Comparison of ENCODE assay signal across 8 mouse cellular contexts in the genomic region with DNA sequence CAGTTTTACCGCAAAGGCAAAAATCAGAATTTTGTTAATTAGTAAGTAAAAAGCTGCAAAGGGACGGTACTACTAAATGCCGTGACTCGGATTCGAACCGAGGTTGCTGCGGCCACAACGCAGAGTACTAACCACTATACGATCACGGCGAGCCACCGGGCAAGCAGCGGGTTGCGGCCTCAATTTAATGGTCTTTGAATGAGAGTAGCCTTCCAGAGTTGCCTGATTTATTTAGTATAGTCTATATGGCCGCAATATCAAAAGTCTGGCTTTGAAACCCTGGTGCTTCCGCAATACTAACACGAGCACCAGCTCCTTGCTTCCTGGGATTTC. TPM values are rescaled to one million over a fixed set of nuclear protein-coding genes. Genes with fewer than 3 reads are reported as not detected.
DNase-seq lines count a peak whose midpoint lies in the region; ATAC-seq and TF ChIP-seq lines count a peak whose summit lies in the region.

No protein-coding gene starts in this region.

- no peaks in the 10 kb centered on the region for H3K9me3 ChIP-seq in hindbrain, embryonic 13.5 days

- peak; percentile 93 for DNase-seq in Patski (ENCODE audit: low read depth, low spot score)
- DNase-seq in cerebellum, postnatal 10 days: peak; percentile 96 to 98
- peak; percentile 84 to 91 for DNase-seq in frontal cortex, postnatal 10 days (ENCODE audit: low spot score in 2 of 2)
- peak; percentile 94 to 95 for DNase-seq in layer of hippocampus, postnatal 36 days
- DNase-seq in lung, postnatal 25 days (ENCODE audit: low spot score): peak; percentile 97
- DNase-seq in retina, adult 2 months (ENCODE audit: low read depth, low spot score): peak; percentile 83
- DNase-seq in thymus, postnatal 25 days: peak; percentile 93

- no peak for TF ChIP-seq CTCF in Patski (IDR thresholded peaks at IDR 0.05)

- in situ Hi-C loops in Patski (cut with MboI; ENCODE audit: low pct_unique_long_range_greater_than_20kb): loop anchor here (10.0 kb wide), 2 partner anchors 175 to 215 kb away; no protein-coding TSS in a partner anchor

- H3K4me1 ChIP-seq in hindbrain, embryonic 13.5 days (replicated peaks): peaks cover 17% of the 10 kb centered on the region

- CTCF ChIA-PET in Patski (lab: Charles Lee): interaction anchor here (0.7 to 3.5 kb wide), 5 partner anchors 42 to 212 kb away, joined by 3 to 10 read pairs (median 4); no protein-coding TSS in a partner anchor

- WGBS in hindbrain, embryonic 13.5 days: under 1% methylated on average over 17 of the region's 17 CpGs

- H3K27me3 ChIP-seq in Patski: no peaks in the 10 kb centered on the region
- no peaks in the 10 kb centered on the region for H3K27me3 ChIP-seq in hindbrain, embryonic 13.5 days

- POLR2A ChIA-PET in Patski (lab: Charles Lee): interaction anchor here (2.0 kb wide), 1 partner anchor 57 kb away, joined by 5 read pairs; the partner anchor contains the start of gene Txnip

- H3K36me3 ChIP-seq in hindbrain, embryonic 13.5 days: no peaks in the 10 kb centered on the region

- peak overlapping the region; percentile 80 for H3K9ac ChIP-seq in hindbrain, embryonic 13.5 days

- peak overlapping the region; percentile 72 for H3K4me3 ChIP-seq in hindbrain, embryonic 13.5 days

- peak overlapping the region; percentile 89 for H3K4me2 ChIP-seq in hindbrain, embryonic 13.5 days

- peak overlapping the region; percentile 89 for H3K27ac ChIP-seq in hindbrain, embryonic 13.5 days

- ATAC-seq in Patski: peak; percentile 55
- peak; percentile 74 for ATAC-seq in hindbrain, embryonic 13.5 days (ENCODE audit: low FRiP score)

RNA-seq across cellular contexts. Expression of gene Hfe2, which starts 24.7 kb away (rescaled TPM):
- not detected for polyA plus RNA-seq in Patski (2021)
- 0.89 and 0.92 TPM in 2 replicates for polyA plus RNA-seq in hindbrain, embryonic 13.5 days (2015; fragmentation: Nextera tagmentation; extraction: Ambion mirVana)
- total RNA-seq in layer of hippocampus, postnatal 36 days (2021): under 1 TPM in 1 of 2 experiments, not detected in 1; 0.25 TPM

RNA-seq across cellular contexts. Expression of gene BC107364, which starts 48.1 kb away (rescaled TPM):
- not detected for polyA plus RNA-seq in Patski (2021)
- not detected in 2 replicates for polyA plus RNA-seq in hindbrain, embryonic 13.5 days (2015; fragmentation: Nextera tagmentation; extraction: Ambion mirVana)
- not detected for total RNA-seq in layer of hippocampus, postnatal 36 days (2021)

RNA-seq across cellular contexts. Expression of gene Txnip, which starts 57.5 kb away (rescaled TPM):
- polyA plus RNA-seq in Patski (2021): 338 TPM
- 60.5 and 67.6 TPM in 2 replicates for polyA plus RNA-seq in hindbrain, embryonic 13.5 days (2015; fragmentation: Nextera tagmentation; extraction: Ambion mirVana)
- 10 to 100 TPM; 20.7 to 32.2 TPM for total RNA-seq in layer of hippocampus, postnatal 36 days (2021)

Comparison
In these comparisons a context has a peak if more than half of its experiments do, and no peak if none do; other contexts are left out.
1. Peak in every context shown above with its lines: DNase-seq, ATAC-seq, H3K4me3 ChIP-seq and H3K27ac ChIP-seq.